Mouse (Mus musculus): ENCODE measurements at regions not wholly inside any gene's neighbourhood (a gene's known extent, or its start where the extent isn't known, plus 50 kb on each side); places are given as distances from the start of the nearest gene placed in this dataset.
"Not testable (repeated sequence)": the region's sequence is repeated elsewhere in the genome, so short reads cannot be mapped to it uniquely, and the experiment has no call there.

- no peak for ATAC-seq
Observed at GRCm38 (mm10) chr15:11463341-11463740, 63.9 kb upstream of the Tars start.

DNA sequence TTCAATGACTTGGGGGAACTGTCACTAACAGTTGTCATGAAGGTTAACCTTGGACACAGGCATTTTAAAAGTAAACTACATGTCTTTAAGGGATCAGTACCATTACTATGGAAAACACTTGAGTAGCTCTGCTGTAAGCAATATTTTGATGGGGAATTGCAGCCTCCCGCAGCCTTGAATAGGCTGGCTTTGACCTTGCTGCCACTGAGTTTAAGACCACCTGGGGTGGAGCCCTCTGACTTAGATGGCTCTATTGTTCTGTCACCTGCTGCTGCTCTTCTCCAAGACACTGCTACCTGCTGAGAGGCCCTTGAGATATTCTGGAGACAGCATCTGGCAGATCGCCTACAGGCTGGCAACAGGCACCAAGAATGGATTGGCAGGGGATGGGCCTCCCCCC is 62.1 kb upstream of the Tars start:
- ATAC-seq = not testable (repeated sequence)

- ATAC-seq = no peak
Observed at GRCm38 (mm10) chr15:11459306-11459705, 59.8 kb upstream of the Tars start.

GRCm38 (mm10) chr15:11457278-11457677 is 57.8 kb upstream of the Tars start:
- peak; percentile 54 for ATAC-seq

DNA sequence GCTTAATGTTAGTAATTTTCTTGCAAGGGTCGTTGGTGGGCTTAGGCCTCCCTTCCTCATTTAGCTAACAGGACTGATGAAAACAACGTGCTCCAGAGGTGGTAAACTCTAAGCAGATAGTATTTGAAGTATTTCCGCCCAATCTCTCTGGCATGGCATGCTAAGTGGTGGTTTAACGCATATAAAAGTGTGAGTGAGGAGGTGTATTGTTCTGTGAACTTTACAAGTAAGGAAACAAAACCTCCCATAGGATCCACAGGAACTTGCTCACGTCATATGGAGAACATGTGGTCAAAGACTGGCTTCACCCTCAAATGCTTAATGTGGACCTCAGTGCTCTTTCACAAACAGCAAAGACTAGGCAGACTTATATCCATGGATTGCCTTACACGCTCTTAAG is 56.5 kb upstream of the Tars start:
- no peak for ATAC-seq

- ATAC-seq = no peak
Observed at GRCm38 (mm10) chr15:11455366-11455785, 55.9 kb upstream of the Tars start.

DNA sequence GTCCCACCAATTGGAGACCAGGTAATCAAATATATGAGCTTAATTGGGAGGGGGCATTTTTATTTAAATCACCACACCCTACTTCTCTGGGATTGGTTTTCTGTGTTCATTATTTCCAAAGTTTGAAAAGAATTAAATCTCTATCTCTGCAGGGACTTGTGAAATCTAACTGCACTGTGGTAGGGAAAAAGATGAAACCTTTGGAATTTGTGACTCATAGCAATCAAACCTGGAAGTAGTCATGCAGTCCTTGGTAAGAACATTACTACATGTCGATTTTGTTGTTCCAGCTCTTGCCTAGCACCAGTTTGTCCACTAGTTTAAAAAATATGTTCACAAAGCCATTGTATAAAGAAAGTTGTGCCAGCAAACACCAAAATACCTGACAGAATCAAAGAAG is 54.5 kb upstream of the Tars start:
- ATAC-seq = no peak

- ATAC-seq = no peak
Observed at GRCm38 (mm10) chr15:11451635-11452034, 52.2 kb upstream of the Tars start.
